Comparison of ENCODE assay signal across 8 mouse cellular contexts in genomic region chr3:85887239-85887827, GRCm38 (mm10). TPM values are rescaled to one million over a fixed set of nuclear protein-coding genes. Genes with fewer than 3 reads are reported as not detected.
DNase-seq lines count a peak whose midpoint lies in the region; ATAC-seq lines count a peak whose summit lies in the region.

Glt28d2 (minus strand) TSS chr3:85887516.
Gm37240 (minus strand) TSS chr3:85887518.

- peak; percentile 77 for ATAC-seq in inflammation-experienced regulatory T-cells, adult 6 months
- ATAC-seq in megakaryocyte-erythroid progenitor cell, adult 5-6 weeks (replicated peaks; ENCODE audit: low FRiP score, low TSS enrichment, poor library complexity, severe bottlenecking), result peak; percentile 88

- DNase-seq in adrenal gland, adult 18-20 months (ENCODE audit: low spot score in 2 of 2), result peak; percentile 66 to 73
- peak; percentile 88 for DNase-seq in embryo, embryonic 10.5 days (ENCODE audit: low spot score)
- DNase-seq in gastrocnemius, postnatal 14 days, result peak; percentile 86
- DNase-seq in left cerebral cortex, postnatal 10 days (ENCODE audit: extremely low spot score in 1 of 2, low spot score in 2 of 2), result peak; percentile 58 to 83
- DNase-seq in right cerebral cortex, postnatal 25 days, result peak; percentile 72
- peak; percentile 83 to 88 for DNase-seq in urinary bladder, postnatal 36 days (ENCODE audit: low spot score in 2 of 2)

- intact Hi-C loops in gastrocnemius, postnatal 14 days (cut with DNase I; ENCODE audit: low total_unique reads), result no loop called here
- intact Hi-C loops in left cerebral cortex, postnatal 10 days (cut with DNase I), result no loop called here

RNA-seq across cellular contexts. Expression of gene Glt28d2, which starts in this region (rescaled TPM):
- total RNA-seq in adrenal gland, adult 18-20 months (2021), result 1 to 10 TPM; 1.4 to 1.7 TPM
- 1 to 10 TPM; 4.9 to 9.2 TPM for total RNA-seq in gastrocnemius, postnatal 14 days (2021)
- 1 to 10 TPM in 2 of 3 experiments, under 1 TPM in 1; 0.57 to 4.4 (median 3.9) TPM for polyA plus RNA-seq in inflammation-experienced regulatory T-cells, adult 6 months (2017; shearing (Covaris generic))
- total RNA-seq in left cerebral cortex, postnatal 10 days (2021), result 1 to 10 TPM in 1 of 2 experiments, under 1 TPM in 1; 0.92 to 1.6 TPM
- not detected in 2 replicates for total RNA-seq in megakaryocyte-erythroid progenitor cell, adult 5-6 weeks (2014; fragmentation: Nextera tagmentation)
- total RNA-seq in megakaryocyte-erythroid progenitor cell, adult 5-6 weeks (2017), result 1.4 TPM in 1 of 2 replicates, not detected in the other

RNA-seq across cellular contexts. Expression of gene Gm37240, which starts in this region (rescaled TPM):
- 1 to 10 TPM; 5.7 to 7.9 TPM for total RNA-seq in adrenal gland, adult 18-20 months (2021)
- 10 to 100 TPM; 32.3 to 43.3 TPM for total RNA-seq in gastrocnemius, postnatal 14 days (2021)
- 1 to 10 TPM in 1 of 3 experiments, under 1 TPM in 2; 0.74 to 4.1 (median 0.98) TPM for polyA plus RNA-seq in inflammation-experienced regulatory T-cells, adult 6 months (2017; shearing (Covaris generic))
- 1 to 10 TPM; 2.6 to 3.2 TPM for total RNA-seq in left cerebral cortex, postnatal 10 days (2021)
- total RNA-seq in megakaryocyte-erythroid progenitor cell, adult 5-6 weeks (2014; fragmentation: Nextera tagmentation), result not detected in 2 replicates
- total RNA-seq in megakaryocyte-erythroid progenitor cell, adult 5-6 weeks (2017), result 0.46 TPM in 1 of 2 replicates, not detected in the other

Comparison
In these comparisons a context has a peak if more than half of its experiments do, and no peak if none do; other contexts are left out.
1. Peak in every context shown above with its lines: DNase-seq and ATAC-seq.